Mouse (Mus musculus) layer of hippocampus, adult 9-10 months (tissue): ENCODE data around the gene Psma7.

Experiments
- DNase-seq: peaks from one replicate; pipeline ENCODE4 v3.0.0; 2022; ENCODE audit warnings: low spot score

Psma7 gene

DNA sequence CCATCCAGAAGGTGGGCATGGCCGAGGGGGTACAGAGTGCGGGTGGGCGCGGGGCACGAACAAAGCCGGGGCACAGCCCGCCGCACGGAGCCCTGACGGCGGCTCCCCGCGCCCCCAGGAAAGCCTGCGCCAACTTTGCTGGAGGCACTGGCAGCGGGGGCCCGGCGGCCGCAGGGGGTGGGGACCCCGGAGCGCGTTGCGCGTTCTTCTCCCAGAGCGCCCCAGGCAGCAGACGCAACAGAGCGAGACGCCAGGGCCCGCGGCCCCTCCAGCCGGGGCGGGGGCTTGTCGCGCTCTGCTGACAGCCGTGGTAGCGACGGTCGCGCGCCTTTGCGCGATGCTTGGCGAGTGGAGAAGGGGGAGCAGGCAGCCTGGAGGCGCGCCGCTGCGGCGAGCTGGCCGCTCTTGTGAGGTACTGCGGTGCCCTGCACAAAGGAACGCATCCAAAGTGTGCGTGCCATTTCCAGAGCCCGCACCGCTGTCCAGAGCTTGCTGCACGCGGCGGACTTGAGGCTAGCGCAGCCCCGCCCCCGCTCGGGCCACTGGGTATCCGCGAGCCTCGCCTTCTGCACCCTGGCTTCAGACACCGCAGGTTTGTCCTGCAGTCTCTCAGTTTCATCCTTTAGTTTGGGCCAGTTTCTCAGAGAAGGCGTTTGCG is 754 bp upstream of the Psma7 start:
- DNase-seq = no peak

DNA sequence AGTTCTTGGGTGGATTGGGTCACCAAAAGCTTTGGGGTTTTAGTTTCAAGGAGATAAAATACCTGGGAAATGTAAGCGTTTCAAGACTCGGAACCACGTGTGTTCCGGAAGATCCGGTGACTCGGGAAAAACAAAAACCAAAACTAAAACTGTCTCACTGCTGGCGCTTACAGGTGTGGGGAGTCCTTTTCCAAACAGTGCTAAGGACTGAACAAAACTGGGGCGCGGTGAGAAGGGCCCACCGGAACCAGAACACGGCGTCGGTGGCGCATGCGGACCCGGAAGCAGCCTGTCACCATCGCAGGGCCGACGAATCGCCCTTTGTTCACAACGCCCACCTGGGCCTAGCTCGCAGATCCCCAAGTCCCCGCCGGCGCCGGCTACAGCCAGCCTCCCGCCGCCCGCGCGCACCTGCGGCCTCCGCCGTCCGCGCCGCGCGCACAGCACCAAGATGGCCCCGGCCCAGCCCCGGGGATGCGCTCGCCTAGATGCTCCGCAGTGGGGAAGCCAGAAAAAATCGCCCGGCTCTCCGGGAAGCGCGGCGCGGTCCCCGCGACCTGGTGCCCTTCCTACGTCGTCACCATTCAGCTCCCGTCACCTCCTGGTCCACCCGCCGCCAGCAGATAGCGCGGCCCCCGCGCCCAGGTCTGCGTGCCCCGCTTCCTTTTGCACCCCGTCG is 517 bp downstream of the Psma7 start:
- DNase-seq = no peak

DNA sequence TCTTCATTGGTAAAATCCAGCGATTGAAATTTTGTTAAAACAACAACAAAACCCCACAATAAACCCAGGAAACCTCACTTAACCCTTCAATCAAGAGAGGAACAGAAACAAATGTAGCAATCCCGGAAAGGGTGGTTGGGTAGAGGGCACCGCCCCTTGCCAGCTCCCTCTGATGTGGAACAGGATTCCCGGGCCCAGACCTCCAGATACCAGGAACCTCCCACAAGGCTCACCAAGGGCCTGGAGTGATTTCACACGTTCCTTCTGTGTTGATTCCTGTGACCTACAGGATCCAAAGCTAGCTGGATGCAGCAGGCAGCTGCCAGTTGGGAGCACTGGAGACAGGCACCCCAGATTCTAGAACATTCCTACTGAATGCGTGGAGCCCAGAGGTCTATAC is 1.8 kb downstream of the Psma7 start:
- no peak for DNase-seq

DNA sequence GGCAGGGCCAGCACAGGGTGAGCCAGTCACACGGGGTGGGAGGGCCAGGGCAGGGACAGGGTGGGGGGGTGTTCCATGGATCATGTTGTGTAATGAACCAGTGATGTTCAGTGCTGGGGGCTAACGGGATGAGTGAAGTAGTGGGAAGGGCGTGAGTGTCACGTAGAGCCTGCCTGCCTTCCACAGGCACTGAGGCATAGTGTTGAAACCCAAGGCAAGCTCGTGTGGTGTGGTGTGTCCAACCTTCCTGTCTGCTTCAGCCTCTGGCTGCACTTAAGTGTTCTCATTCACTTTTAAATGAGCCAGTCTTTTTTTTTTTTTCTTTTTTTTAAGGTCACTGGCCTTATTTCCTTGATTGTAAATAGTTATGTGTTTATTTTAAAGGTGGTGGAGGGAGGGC is 7.5 kb downstream of the Psma7 start:
- no peak for DNase-seq

DNA sequence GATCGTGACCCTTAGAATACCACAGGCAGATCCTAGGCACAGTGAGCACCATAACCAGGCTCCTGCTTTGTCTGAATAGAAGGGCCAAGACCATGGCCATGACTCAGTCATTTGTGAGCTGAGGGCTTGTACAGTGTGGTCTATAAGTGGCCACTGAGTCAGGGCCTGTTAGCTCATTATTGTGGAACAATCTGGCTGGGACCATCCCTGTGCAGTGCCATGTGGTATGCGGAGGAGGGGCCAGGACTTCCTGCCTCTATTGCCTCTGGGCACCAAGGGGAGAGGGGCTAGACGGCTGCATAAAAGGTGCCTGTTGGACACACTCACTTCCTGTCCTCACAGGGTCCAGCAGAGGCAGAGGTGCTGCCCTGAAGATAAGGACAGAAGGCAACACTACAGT is 8.3 kb downstream of the Psma7 start:
- no peak for DNase-seq

DNA sequence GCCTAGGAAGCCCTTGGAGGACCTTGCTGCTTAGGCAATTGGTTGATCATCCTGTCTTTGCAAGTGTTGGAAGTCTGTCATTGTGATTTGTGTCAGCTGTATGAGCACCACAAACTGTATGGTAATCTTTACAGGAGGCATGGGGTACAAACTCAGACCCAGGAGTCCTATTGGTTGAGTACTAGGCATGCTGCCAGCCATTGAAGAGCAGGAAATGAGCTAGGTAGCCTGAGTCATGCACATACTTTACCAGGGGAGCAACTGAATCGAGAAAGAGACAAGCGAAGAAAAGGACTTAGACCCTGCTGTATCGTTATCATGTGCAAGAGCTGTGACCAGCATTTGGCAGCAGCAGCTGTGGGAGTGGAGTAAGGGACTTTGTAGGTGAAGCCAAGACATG is 9.3 kb downstream of the Psma7 start:
- DNase-seq = no peak

DNA sequence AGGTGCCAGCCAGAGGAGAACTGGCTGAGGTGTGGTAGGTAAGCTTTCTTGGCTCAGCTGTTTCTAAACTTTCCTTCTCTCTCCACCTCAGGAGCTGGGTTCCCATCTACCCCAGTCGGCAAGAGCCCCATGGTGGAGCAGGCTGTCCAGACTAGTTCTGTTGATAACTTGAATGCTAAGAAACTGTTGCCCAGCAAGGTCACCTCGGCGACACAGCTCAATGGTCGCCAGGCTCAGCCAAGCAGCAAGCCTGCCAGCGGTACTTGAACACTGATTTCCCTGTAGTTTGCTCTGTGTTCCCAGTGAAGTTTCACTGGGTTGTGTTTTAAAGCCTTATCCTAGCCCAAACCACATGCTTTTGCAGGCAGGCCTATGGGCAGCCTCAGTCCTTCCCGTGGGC is 11.0 kb downstream of the Psma7 start:
- DNase-seq = no peak

DNA sequence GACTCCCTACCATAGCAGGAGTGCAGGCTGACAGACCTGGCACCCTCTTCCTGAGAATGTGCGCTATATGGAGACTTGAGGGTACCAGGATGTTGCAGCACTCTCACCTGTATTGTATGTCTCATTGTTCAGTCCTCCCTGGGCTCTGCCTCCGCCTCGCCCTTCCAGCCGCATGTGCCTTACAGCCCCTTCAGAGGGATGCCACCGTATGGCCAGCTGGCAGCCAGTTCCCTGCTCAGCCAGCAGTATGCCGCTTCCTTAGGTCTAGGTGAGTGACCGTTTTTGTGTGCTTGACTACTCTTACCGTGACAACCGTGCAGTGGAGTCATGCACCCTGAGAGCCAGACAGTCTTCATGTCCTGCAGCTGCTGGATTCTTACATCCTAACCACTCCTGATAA is 14.5 kb downstream of the Psma7 start:
- no peak for DNase-seq

DNA sequence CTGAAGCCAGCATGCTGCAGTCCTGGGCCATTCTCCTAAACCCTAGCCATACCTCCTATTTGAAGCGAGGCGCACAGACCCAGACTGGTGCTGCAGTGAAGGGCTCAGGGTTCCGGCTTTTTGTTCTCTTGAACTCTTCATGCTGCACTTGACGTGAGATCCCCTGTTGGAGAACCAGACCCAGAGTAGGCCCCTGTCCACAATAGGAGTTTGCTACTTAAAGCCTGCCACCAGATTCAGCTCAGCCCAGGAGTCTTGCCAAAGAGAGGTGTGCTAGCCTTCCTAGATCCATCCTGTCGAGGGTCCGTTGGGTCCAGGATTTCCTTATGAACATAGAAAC is 16.4 kb downstream of the Psma7 start:
- DNase-seq = no peak

DNA sequence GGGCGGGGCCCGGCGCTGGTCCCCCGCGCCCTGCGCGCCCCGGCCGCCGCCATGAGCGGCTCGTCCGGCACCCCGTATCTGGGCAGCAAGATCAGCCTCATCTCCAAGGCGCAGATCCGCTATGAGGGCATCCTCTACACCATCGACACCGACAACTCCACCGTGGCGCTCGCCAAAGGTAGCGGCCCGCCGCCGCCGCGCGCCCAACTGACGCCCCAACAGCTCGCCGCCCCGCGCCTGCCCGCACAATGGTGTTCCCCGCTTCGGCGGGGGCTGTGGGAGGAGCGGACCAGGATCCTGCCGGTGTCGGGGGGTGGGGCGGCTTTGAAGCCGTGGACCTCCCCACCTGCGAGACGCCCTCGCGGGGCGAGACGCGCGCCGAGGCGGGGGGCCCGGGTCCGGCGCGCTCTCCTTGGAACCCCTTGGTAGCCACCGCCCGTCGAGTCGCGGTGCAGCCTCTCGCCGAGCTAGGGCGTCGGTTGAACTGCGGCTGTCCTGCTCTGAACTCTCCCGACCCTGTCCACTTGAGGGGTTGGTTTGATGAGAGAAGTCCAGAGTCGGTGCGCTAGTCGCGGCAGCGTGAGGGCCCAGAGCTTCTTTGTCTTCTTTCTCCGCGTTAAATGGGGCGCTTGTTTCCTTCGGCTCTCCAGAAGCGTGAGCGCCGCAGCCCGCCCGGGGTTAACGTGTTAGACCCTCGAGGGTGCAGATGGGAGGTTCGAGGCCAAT is 16.9 kb downstream of the Psma7 start:
- DNase-seq = no peak

DNA sequence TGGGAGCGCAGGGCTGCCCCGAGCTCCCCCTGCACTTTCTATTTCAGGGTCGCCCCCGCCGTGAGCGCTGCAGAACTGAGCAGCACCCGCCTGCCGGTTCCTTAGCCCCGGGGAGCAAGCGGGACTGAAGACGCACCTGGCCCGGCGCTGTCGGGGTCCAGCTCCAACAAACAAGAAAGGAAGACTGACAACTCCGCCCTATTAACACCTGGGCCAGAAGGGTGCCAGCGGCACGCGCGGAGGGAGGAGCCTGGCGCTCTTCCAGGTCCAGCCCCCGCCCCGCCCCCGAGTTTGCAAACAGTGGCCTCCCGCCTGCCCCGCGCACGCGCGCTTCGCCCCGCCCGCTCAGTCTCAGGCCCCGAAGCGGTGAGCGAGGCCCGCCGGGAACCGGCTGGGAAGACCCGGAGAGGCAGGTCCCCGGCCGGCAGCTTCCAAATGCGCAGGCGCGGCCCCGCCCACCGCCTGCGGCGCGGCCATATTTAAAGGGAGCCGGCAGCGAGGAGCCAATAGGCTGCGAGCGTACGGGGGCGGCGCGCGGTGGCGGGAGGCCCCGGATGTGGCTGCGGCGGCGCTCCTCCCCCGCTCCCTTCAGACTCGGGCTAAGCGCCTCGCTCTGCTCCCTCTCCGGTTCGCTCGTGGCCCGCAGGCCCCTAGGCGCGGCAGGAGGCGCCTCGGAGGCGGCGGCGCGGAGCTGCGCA is 17.7 kb downstream of the Psma7 start, which contains the start of gene Lsm14b:
Gene Lsm14b, plus strand, starts transcription at position 587 of the 698 bp plus-strand sequence.
- DNase-seq = peak; percentile 92

DNA sequence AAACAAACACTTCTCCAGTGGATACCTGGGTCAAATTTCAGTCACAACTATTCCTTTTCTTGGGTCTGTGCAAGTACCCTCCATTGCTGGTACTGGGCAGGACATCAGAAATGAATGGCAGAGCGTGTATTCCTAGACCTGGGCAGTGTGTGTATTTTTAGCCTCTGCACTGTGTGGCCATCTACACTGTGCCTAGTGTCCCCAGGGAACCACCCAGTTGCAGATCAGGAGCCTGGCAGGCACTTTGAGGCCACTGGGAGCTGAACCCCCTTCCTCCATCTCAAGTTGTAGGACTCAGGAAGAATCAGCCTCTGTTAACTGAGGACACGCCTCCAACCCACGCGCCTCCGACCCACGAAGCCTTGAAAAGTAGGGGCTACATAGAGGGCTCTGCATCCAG is 19.5 kb downstream of the Psma7 start:
- DNase-seq = no peak

DNA sequence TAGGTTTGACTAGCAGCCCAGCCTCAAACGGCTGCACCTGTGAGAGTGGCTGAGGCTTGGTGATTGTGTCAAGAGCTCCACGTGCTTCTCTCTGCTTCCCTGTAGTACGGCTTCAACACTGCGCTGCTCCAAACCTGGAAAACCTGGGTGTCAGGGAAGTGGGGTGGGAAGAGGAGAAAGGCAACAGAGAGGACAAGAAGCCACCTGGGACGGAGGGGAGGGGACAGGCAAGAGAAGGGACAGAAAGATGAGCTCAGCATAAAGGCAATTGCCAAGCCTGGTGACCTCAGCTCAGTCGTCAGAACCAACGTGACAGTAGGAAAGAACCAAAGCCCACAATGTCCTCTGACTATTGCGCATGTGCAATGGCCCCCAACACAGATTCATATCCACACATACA is 21.3 kb downstream of the Psma7 start:
- no peak for DNase-seq

DNA sequence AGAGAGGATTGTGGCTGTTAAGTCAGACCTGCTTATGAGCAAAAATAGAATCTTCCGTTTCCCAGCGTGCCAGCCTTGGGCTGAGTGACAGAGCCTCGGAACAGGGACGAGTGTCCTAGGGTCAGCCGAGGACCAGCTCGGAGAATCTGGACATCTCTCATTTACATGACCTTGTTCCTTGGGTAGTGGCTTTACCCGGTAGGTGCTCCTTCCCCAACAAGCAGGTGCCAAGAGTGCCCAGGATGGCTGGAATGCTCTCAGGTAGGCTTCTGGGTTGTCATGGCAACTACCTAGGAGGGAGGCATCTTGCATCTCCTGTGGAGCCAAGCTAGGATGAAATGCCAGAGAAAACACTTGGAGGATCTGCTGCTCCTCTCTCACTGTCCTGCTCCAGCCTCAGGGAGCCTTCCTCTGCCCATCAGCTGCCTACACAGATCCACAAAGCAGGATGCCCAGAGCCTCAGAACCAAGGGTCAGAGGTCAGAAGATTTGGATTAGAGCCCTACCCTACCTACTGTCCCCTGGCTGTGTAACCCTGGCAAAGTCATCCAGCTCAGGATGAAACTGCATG is 22.1 kb downstream of the Psma7 start:
- no peak for DNase-seq

DNA sequence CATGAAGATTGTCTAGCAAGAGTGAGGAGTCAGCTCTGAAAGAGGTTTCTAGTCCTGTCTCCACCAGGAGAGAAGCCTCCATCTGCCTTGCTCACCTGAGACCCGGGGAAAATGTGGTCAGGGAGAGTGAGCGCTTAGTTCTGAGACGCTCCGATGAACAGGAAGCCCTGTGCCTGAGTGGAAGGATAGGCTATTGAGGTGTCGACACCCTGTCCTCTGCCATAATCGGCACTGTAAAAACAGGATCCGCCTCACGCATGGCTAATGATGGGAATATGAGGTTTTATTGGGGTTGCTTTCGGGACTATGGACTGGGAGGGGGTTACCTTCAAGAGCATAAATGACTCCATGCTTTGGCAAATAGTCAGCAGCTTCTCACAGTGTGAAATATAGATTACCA is 23.7 kb downstream of the Psma7 start:
- no peak for DNase-seq

DNA sequence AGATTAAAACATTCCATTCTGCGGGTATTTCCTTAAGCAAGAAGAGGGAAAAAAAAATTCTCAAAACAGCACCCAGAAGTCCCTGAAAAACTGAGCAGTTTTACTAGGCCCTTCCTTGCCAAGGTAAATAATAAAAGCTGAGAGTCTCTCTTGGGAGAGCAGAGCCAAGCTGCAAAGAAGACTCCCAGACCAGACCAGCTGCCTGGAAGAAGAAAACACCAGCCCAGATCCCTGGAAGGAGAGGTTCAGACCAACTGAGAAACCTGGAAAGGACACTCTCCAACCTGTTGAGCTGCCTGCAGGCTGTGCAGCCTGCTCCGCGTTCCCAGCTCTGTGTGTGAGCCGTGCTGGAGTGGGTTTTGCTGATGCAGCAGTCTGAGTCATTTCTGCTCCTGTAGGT is 24.6 kb downstream of the Psma7 start:
- no peak for DNase-seq

DNA sequence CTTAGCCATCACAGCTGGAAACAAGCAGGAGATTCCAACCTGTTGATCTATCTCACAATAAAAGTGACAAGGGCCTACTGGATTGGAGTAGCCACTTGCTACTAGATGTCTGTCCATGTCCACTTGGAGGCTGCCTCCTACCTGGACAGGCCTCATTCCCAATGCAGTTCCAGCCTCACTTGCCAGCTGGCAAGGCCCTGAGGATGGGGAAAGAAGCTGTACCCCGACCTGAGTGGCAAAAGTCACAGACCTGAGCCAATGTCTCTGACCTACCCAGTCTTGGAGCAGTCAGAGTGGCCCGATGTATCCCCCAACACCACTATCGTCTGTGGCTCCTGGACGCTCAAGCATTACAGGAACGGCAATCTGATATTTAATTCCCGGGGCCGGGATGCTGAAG is 28.5 kb downstream of the Psma7 start:
- no peak for DNase-seq

DNA sequence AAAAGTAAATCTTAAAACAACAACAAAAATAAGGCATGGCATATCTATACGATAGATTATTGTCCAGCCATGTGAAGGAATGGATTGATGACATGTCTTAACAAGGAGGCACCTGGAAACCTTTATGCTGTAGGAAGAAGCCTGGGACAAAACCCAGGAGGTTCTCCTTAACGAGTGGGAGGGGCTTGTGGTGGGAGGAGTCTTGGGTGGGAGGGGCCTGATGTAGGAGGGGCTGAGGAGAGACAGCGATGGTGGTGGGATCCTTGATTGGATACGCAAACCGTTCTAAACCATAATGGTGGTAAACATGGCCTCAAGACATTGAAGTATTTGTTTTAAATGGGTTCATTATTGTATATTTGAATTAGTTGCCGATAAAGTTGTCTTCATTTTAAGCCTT is 30.9 kb downstream of the Psma7 start:
- no peak for DNase-seq

DNA sequence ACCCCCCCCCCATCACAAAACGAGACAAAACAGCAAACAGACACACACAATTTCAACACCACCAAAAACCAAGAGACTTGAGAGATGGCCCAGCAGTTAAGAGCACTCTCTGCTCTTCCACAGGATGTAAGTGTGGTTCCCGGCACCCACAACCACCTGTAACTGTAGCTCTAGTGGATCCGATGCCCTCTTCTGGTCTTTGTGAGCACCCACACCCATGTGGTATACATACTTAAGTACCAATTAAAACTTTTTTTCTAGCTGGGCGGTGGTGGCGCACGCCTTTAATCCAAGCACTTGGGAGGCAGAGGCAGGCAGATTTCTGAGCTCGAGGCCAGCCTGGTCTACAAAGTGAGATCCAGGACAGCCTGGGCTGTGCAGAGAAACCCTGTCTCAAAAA is 31.5 kb downstream of the Psma7 start:
- no peak for DNase-seq

DNA sequence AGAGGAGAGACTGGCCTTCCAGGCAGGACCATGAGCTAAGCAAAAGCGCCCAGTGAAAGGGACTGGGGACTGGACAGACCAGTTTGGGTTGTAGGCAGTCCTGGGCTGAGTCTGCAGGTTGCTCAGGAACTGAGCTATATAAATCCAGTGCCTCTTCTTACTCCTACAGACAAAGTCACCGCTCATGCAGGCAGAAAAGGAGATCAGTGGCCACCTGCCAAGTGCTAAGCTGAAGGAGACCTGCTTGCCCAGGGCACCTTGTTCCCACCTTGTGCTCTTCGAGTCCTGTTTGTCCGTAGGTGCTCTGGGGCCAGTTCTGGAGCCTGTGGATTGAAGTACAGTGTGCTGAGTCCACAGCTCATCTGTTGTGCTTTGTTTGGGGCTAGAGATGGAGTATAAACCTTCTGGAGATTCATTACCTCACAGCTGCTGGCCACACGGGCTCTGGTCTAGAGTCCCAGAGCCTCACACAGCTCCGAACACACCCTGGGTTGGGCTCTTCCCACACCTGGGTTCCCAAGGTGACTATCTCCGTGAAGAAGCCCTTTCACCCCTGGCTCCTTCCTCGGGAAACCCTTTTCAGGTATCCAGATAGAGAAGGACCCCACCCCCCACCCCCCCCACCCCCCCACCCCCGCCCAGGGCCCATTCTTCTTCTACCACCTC is 35.7 kb downstream of the Psma7 start:
- DNase-seq = no peak

DNA sequence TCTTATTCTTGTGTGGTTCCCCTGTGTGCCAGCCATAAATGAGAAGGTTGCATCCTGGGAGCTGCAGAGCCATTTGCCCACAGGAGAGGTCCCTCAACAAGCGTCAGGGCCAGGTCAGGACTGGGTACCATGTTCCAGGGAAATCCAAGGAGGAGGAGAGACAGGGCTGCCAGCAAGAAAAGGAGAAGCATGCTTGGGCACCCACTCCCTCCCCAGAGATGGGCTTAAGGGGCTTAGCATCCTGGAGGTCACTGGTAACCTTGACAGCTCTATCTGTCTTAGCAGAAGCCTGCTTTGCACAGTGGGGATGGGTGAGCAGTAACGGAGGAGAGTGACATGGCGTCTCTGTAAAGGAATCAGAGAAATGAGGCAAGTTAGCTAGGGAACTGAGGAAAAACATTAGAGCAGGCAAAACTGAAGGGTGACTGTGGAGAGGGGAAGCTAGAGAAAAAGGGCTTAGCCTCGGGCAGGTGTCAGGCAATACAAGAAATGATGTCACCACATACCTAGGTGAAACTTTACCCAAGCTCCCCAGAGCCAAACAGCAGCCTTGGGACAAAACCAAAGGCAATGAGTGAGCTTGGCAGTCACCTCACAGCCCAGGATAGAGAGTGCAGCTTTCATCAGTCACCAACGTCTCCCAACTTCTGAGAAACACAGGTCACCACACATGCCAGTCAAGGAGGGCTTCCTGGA is 36.4 kb downstream of the Psma7 start:
- no peak for DNase-seq
